Mouse (Mus musculus) kidney, adult 2 months (tissue): ENCODE results near the gene Nfia. TPM values are rescaled to one million over a fixed set of nuclear protein-coding genes. Genes with fewer than 3 reads are reported as not detected.

Experiments
- DNase-seq: peaks from one replicate; pipeline ENCODE4 v3.0.0; 2021
- H3K27ac ChIP-seq: fragments of 200-500 bp; 2 replicates; pipeline ENCODE4 v1.5.1; 2012; ENCODE audit warnings: low read depth, low read length, control low read depth, inconsistent platforms; ENCODE audit not compliant: insufficient read depth
- H3K27me3 ChIP-seq: fragments of 200-500 bp; replicated peaks from 2 replicates; pipeline ENCODE4 v1.6.1; 2012; ENCODE audit warnings: mild to moderate bottlenecking, moderate library complexity, low read length, inconsistent platforms; ENCODE audit not compliant: control insufficient read depth, insufficient read depth
- H3K36me3 ChIP-seq: fragments of 200-500 bp; 2 replicates; pipeline ENCODE4 v1.6.1; 2012; ENCODE audit warnings: mild to moderate bottlenecking, moderate library complexity, low read length, inconsistent platforms; ENCODE audit not compliant: control insufficient read depth, insufficient read depth
- H3K4me1 ChIP-seq: fragments of 200-500 bp; 2 replicates; pipeline ENCODE4 v1.6.1; 2011; ENCODE audit warnings: low read length; ENCODE audit not compliant: control insufficient read depth, insufficient read depth
- H3K4me3 ChIP-seq: fragments of 200-500 bp; 2 replicates; pipeline ENCODE4 v1.5.1; 2011; ENCODE audit warnings: mild to moderate bottlenecking, low read depth, low read length, control low read depth; ENCODE audit not compliant: insufficient read depth
- CTCF ChIP-seq: fragments of 200-500 bp; conservative IDR thresholded peaks from 2 replicates; pipeline ENCODE4 v1.5.1; 2011; ENCODE audit warnings: low read depth, mild to moderate bottlenecking, control low read depth, low read length, moderate library complexity, mixed read lengths; ENCODE audit not compliant: insufficient read depth, insufficient read length
- POLR2A ChIP-seq: fragments of 200-500 bp; IDR thresholded peaks from one replicate; pipeline ENCODE4 v1.6.1; 2011; ENCODE audit warnings: low read depth, low read length, control low read depth
- WGBS: fragments of 180-500 bp; shearing (Covaris S2); methylation state at CpG from one replicate; pipeline ENCODE4 v1.1.7; 2018; 5-methylcytosine and 5-hydroxymethylcytosine counted together
- polyA plus RNA-seq: library from polyadenylated mRNA; depleted of rRNA; stranded (reverse); fragments of >200 nt; gene quantifications from 2 replicates; pipeline ENCODE4 v1.2.3, GENCODE M21; 2012

Nfia gene
- polyA plus RNA-seq, 1 experiment, result 46.5 TPM

- Histone ChIP-seq H3K27ac (no peak overlapping the region), H3K4me1 (no peaks in the 10 kb centered on the region), H3K4me3 (no peak overlapping the region), H3K27me3 (no peaks in the 10 kb centered on the region; the same call in 1 of the 2 replicates), H3K36me3 (no peaks in the 10 kb centered on the region; the same call in 1 of the 2 replicates)
- no peak for DNase-seq
- 95% methylated on average over 4 of the region's 4 CpGs for WGBS
- TF ChIP-seq CTCF, result no peak
- no peak for TF ChIP-seq POLR2A
Observed at GRCm38 (mm10) chr4:98115401-98115800, 342.9 kb downstream of the Nfia start.

GRCm38 (mm10) chr4:98116046-98116445 lies 343.5 kb downstream of the Nfia start:
- no peaks in the 10 kb centered on the region for H3K4me1 ChIP-seq
- no peak overlapping the region for H3K4me3 ChIP-seq
- no peaks in the 10 kb centered on the region; the same call in 1 of the 2 replicates for H3K36me3 ChIP-seq
- WGBS, result 97% methylated on average over 7 of the region's 7 CpGs
- no peak overlapping the region for H3K27ac ChIP-seq
- no peaks in the 10 kb centered on the region; the same call in 1 of the 2 replicates for H3K27me3 ChIP-seq
- DNase-seq, result no peak
- TF ChIP-seq CTCF, result no peak

GRCm38 (mm10) chr4:98118126-98118525 lies 345.6 kb downstream of the Nfia start:
- Histone ChIP-seq H3K4me3 (no peak overlapping the region), H3K27me3 (no peaks in the 10 kb centered on the region), H3K27ac (no peak overlapping the region), H3K4me1 (no peaks in the 10 kb centered on the region), H3K36me3 (no peaks in the 10 kb centered on the region)
- no peak for DNase-seq
- TF ChIP-seq CTCF (no peak), POLR2A (no peak)
- WGBS, result 56% methylated on average over 3 of the region's 3 CpGs

- 81% methylated on average over 10 of the region's 10 CpGs for WGBS
- no peaks in the 10 kb centered on the region for H3K27me3 ChIP-seq
- TF ChIP-seq POLR2A (no peak), CTCF (no peak)
- no peaks in the 10 kb centered on the region for H3K4me1 ChIP-seq
- no peak overlapping the region for H3K27ac ChIP-seq
- no peaks in the 10 kb centered on the region for H3K36me3 ChIP-seq
- H3K4me3 ChIP-seq, result no peak overlapping the region
- DNase-seq, result no peak
Observed at GRCm38 (mm10) chr4:98118761-98119675, 346.5 kb downstream of the Nfia start.

GRCm38 (mm10) chr4:98119949-98120531 lies 347.5 kb downstream of the Nfia start:
- Histone ChIP-seq H3K4me3 (no peak overlapping the region), H3K27ac (no peak overlapping the region), H3K4me1 (no peaks in the 10 kb centered on the region), H3K27me3 (no peaks in the 10 kb centered on the region), H3K36me3 (no peaks in the 10 kb centered on the region)
- WGBS, result 81% methylated on average over 3 of the region's 3 CpGs
- TF ChIP-seq POLR2A (no peak), CTCF (no peak)
- DNase-seq, result no peak

- 80% methylated on average over 6 of the region's 6 CpGs for WGBS
- TF ChIP-seq POLR2A (no peak), CTCF (no peak)
- H3K4me3 ChIP-seq, result no peak overlapping the region
Observed at GRCm38 (mm10) chr4:98120706-98121340, 348.3 kb downstream of the Nfia start.

GRCm38 (mm10) chr4:98126003-98126677 lies 353.6 kb downstream of the Nfia start:
- H3K27ac ChIP-seq, result no peak overlapping the region
- WGBS, result 43% methylated on average over 11 of the region's 11 CpGs
- H3K4me1 ChIP-seq, result no peaks in the 10 kb centered on the region
- no peaks in the 10 kb centered on the region for H3K36me3 ChIP-seq
- DNase-seq, result no peak
- no peak overlapping the region for H3K4me3 ChIP-seq
- no peak for TF ChIP-seq POLR2A
- TF ChIP-seq CTCF, result no peak
- no peaks in the 10 kb centered on the region for H3K27me3 ChIP-seq

More at GRCm38 (mm10) chr4:98120706-98121340, 348.3 kb downstream of the Nfia start:
- Histone ChIP-seq H3K36me3 (no peaks in the 10 kb centered on the region), H3K27me3 (no peaks in the 10 kb centered on the region), H3K27ac (no peak overlapping the region), H3K4me1 (no peaks in the 10 kb centered on the region)
- no peak for DNase-seq
